Mouse (Mus musculus) embryonic facial prominence, embryonic 13.5 days (tissue): Measurements from ENCODE around the gene Ctc1. TPM values are rescaled to one million over a fixed set of nuclear protein-coding genes. Genes with fewer than 3 reads are reported as not detected.
"Not testable (repeated sequence)": the region's sequence is repeated elsewhere in the genome, so short reads cannot be mapped to it uniquely, and the experiment has no call there.

Experiments
- ATAC-seq: fragments of 200-750 bp; cut with Nextera tagmentation; 2 replicates; pipeline ENCODE4 v1.8.0; 2017; ENCODE audit warnings: low read depth; ENCODE audit not compliant: insufficient number of reproducible peaks, insufficient read depth, low FRiP score, low TSS enrichment
- H3K27ac ChIP-seq: fragments of 300-500 bp; sonication (generic); 2 replicates; pipeline ENCODE4 v1.5.1; 2015; ENCODE audit warnings: moderate library complexity, mild to moderate bottlenecking, inconsistent platforms
- H3K27me3 ChIP-seq: fragments of 300-500 bp; sonication (generic); 2 replicates; pipeline ENCODE4 v1.6.1; 2015; ENCODE audit warnings: mild to moderate bottlenecking, inconsistent platforms
- H3K36me3 ChIP-seq: fragments of 300-500 bp; sonication (generic); 2 replicates; pipeline ENCODE4 v1.6.1; 2015; ENCODE audit warnings: mild to moderate bottlenecking, inconsistent platforms
- H3K4me1 ChIP-seq: fragments of 300-500 bp; sonication (generic); 2 replicates; pipeline ENCODE4 v1.6.1; 2015; ENCODE audit warnings: inconsistent platforms
- H3K4me2 ChIP-seq: fragments of 300-500 bp; sonication (generic); 2 replicates; pipeline ENCODE4 v1.6.1; 2015; ENCODE audit warnings: moderate library complexity, mild to moderate bottlenecking, inconsistent platforms
- H3K4me3 ChIP-seq: fragments of 300-500 bp; sonication (generic); 2 replicates; pipeline ENCODE4 v1.5.1; 2015; ENCODE audit warnings: mild to moderate bottlenecking, inconsistent platforms
- H3K9ac ChIP-seq: fragments of 300-500 bp; sonication (generic); 2 replicates; pipeline ENCODE4 v1.6.1; 2015; ENCODE audit warnings: mild to moderate bottlenecking, inconsistent platforms
- H3K9me3 ChIP-seq: fragments of 300-500 bp; sonication (generic); 2 replicates; pipeline ENCODE4 v1.6.1; 2016; ENCODE audit warnings: inconsistent platforms
- WGBS: fragments of 180-500 bp; shearing (Covaris S2); methylation state at CpG from one replicate; pipeline ENCODE4 v1.1.7; 2015; ENCODE audit warnings: mixed read lengths; 5-methylcytosine and 5-hydroxymethylcytosine counted together
- polyA plus RNA-seq: library from polyadenylated mRNA; unstranded; fragments of >200 nt; fragmentation: Nextera tagmentation; extraction: Ambion mirVana; gene quantifications from 2 replicates; pipeline ENCODE4 v1.2.1, GENCODE M21; 2015

Ctc1 gene
- polyA plus RNA-seq, 1 experiment from 2014 or later, result 53.5 TPM

GRCm38 (mm10) chr11:68980919-68981318 lies 34.8 kb upstream of the Ctc1 start:
- Histone ChIP-seq H3K27ac (no peak overlapping the region), H3K9me3 (no peaks in the 10 kb centered on the region), H3K36me3 (no peaks in the 10 kb centered on the region), H3K4me2 (no peak overlapping the region), H3K9ac (no peak overlapping the region), H3K4me3 (no peak overlapping the region), H3K27me3 (no peaks in the 10 kb centered on the region), H3K4me1 (no peaks in the 10 kb centered on the region)
- no peak for ATAC-seq
- 62% methylated on average over 3 of the region's 3 CpGs for WGBS

DNA sequence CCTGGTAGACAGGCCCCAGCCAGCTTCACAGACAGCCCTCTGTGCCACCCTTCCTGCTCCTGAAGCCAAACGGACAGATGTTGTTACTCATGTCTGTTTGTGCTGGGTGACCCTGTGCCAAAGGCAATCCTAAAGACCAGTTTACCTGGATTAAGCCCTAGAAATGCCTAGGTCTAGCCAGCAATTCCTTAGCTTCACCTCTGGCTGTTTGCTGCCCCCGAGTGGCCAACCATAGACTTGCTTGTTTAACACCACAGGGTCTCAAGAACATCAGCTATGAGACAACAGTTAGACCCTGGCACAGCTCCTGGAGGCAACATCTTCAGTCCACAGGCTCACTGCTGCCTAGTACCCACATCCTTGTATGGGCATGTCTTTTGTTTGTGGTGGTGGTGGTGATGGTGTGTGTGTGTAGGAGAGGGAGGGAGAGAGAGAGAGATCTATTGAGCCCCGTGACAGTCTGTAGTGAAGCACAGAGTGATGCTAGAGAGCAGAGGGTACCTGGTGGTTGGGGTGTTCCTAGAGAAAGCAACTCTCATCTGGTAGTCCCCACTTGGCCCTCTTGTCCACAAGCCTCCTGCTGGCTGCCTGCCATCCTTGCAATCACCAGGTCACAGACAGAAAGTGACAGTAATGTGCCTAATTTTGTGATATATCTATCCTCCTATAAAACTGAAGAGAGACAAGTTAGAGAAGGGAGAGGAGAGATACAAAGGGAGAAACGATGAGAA lies 32.9 kb upstream of the Ctc1 start:
- Histone ChIP-seq H3K36me3 (peaks cover 17% of the 10 kb centered on the region), H3K9ac (no peak overlapping the region), H3K4me2 (no peak overlapping the region), H3K27me3 (no peaks in the 10 kb centered on the region), H3K9me3 (no peaks in the 10 kb centered on the region), H3K4me3 (no peak overlapping the region), H3K4me1 (no peaks in the 10 kb centered on the region), H3K27ac (no peak overlapping the region)
- no peak for ATAC-seq
- WGBS, result 36% methylated on average over 4 of the region's 4 CpGs

GRCm38 (mm10) chr11:68987365-68987882 lies 28.3 kb upstream of the Ctc1 start:
- Histone ChIP-seq H3K4me1 (no peaks in the 10 kb centered on the region), H3K9me3 (no peaks in the 10 kb centered on the region), H3K27ac (no peak overlapping the region), H3K4me3 (no peak overlapping the region), H3K27me3 (no peaks in the 10 kb centered on the region), H3K36me3 (peaks cover 63% of the 10 kb centered on the region), H3K4me2 (no peak overlapping the region), H3K9ac (no peak overlapping the region)
- ATAC-seq, result no peak
- 92% methylated on average over 11 of the region's 11 CpGs for WGBS

DNA sequence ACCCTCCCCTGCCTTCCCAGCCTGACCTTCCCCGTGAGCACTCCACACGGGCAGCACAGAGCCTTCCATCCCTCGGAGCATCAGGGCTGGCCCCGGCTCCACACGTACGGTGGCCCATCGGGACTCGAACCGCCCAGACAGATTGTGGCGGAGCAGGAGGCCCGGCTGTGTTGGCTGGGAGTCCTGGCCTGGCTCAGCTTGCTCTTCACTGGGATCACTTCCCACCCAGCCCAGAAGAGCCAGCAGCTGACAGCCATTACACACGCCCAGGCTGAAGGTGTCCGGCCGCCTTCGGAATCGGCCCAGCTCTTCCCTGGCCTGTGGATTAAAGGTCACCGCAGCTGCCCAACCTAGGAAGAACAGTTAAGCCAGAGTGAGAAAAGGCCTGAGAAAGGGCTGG lies 27.4 kb upstream of the Ctc1 start:
- H3K4me3 ChIP-seq, result no peak overlapping the region
- no peaks in the 10 kb centered on the region for H3K27me3 ChIP-seq
- no peak for ATAC-seq
- no peak overlapping the region for H3K9ac ChIP-seq
- H3K4me2 ChIP-seq, result no peak overlapping the region
- H3K9me3 ChIP-seq, result no peaks in the 10 kb centered on the region
- WGBS, result 91% methylated on average over 17 of the region's 17 CpGs
- H3K36me3 ChIP-seq, result peaks cover 72% of the 10 kb centered on the region
- H3K27ac ChIP-seq, result no peak overlapping the region
- H3K4me1 ChIP-seq, result no peaks in the 10 kb centered on the region

DNA sequence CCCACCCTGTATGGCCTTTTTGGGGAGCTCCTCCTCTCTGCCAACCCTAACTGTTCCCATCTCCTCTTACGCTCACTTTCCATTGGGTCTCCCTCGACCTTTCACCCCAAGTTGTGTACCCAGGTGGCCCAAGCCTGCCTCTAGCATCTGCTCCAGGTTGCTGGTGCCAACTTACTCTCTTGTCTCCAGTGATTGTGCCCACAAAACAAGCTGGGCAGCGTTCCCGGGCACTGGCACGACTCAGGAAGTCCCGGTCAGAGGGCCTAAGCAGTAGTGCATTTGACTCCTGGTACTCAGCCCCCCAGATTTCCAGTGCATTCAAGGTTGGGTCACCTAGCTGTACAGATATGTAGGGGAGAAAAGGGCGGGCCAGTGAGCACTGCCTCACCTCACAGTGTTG lies 22.6 kb upstream of the Ctc1 start:
- Histone ChIP-seq H3K9ac (no peak overlapping the region), H3K27me3 (no peaks in the 10 kb centered on the region), H3K36me3 (peaks cover 97% of the 10 kb centered on the region), H3K27ac (no peak overlapping the region), H3K4me1 (no peaks in the 10 kb centered on the region), H3K9me3 (no peaks in the 10 kb centered on the region), H3K4me2 (no peak overlapping the region), H3K4me3 (no peak overlapping the region)
- 91% methylated on average over 7 of the region's 7 CpGs for WGBS
- no peak for ATAC-seq

DNA sequence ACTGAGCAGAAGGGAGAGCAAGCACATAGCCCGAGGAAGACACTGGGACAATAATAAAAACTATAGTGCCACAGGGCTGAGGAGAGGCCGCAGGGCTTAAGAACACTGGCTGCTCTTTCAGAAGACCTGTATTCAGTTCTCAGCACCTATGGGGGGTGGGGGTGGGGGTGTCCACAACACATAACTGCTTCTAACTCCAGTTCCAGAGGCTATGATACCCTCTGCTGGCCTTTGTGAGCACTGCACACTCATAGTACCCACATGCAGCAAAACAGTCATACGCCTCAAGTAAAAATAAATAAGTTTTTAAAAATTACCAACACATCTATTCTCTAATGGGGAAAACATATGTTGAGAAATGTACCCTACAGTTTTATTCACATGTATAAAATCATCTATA lies 21.3 kb upstream of the Ctc1 start:
- Histone ChIP-seq H3K4me2 (no peak overlapping the region), H3K4me1 (no peaks in the 10 kb centered on the region), H3K27ac (no peak overlapping the region), H3K27me3 (no peaks in the 10 kb centered on the region), H3K9me3 (no peaks in the 10 kb centered on the region), H3K9ac (no peak overlapping the region), H3K36me3 (peaks cover 96% of the 10 kb centered on the region), H3K4me3 (no peak overlapping the region)
- WGBS, result 89% methylated on average over 3 of the region's 3 CpGs
- ATAC-seq, result no peak

- WGBS, result 94% methylated on average over 4 of the region's 4 CpGs
- ATAC-seq, result no peak
- H3K9me3 ChIP-seq, result no peaks in the 10 kb centered on the region
- H3K9ac ChIP-seq, result no peak overlapping the region
- no peaks in the 10 kb centered on the region for H3K4me1 ChIP-seq
- peaks cover 97% of the 10 kb centered on the region for H3K36me3 ChIP-seq
- no peak overlapping the region for H3K4me3 ChIP-seq
- no peak overlapping the region for H3K27ac ChIP-seq
- H3K4me2 ChIP-seq, result no peak overlapping the region
- no peaks in the 10 kb centered on the region for H3K27me3 ChIP-seq
Measured at GRCm38 (mm10) chr11:68997080-68997479, 18.6 kb upstream of the Ctc1 start.

- H3K27ac ChIP-seq, H3K9me3 ChIP-seq, H3K9ac ChIP-seq, H3K27me3 ChIP-seq, ATAC-seq, H3K4me2 ChIP-seq, H3K4me3 ChIP-seq: not testable (repeated sequence)
- Histone ChIP-seq H3K36me3 (peaks cover 57% of the 10 kb centered on the region), H3K4me1 (peaks cover 10% of the 10 kb centered on the region)
- 93% methylated on average over 4 of the region's 4 CpGs for WGBS
Measured at GRCm38 (mm10) chr11:69002782-69003181, 12.9 kb upstream of the Ctc1 start.

- Histone ChIP-seq H3K4me1 (peaks cover 12% of the 10 kb centered on the region), H3K9me3 (no peaks in the 10 kb centered on the region), H3K27me3 (no peaks in the 10 kb centered on the region), H3K36me3 (peaks cover 49% of the 10 kb centered on the region), H3K4me3 (no peak overlapping the region), H3K27ac (no peak overlapping the region), H3K9ac (no peak overlapping the region), H3K4me2 (no peak overlapping the region)
- ATAC-seq, result no peak
- WGBS, result 59% methylated on average over 4 of the region's 4 CpGs
Measured at GRCm38 (mm10) chr11:69003592-69003991, 12.1 kb upstream of the Ctc1 start.

DNA sequence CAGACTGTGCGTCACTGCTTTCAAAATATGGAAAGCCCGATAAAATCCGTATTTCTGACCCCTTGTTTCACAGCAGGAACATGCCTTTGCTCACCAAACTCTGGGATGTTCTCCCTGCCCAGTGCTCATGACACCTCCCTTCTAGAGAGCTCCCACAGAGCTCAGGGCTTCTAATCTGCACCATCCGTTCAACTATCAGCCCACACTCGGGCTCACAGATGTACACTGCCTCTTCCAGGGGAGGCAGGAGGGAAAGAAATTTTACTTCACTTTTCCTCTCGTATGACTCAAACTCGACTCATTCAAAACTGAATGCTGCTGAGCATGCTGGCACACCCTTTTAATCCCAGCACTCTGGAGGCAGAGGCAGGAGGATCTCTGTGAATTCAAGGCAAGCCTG lies 10.5 kb upstream of the Ctc1 start:
- peaks cover 34% of the 10 kb centered on the region for H3K36me3 ChIP-seq
- peaks cover 12% of the 10 kb centered on the region for H3K4me1 ChIP-seq
- no peaks in the 10 kb centered on the region for H3K9me3 ChIP-seq
- H3K4me3 ChIP-seq, result no peak overlapping the region
- whole genome bisulfite sequencing, result 85% methylated on average over 7 of the region's 7 CpGs
- H3K9ac ChIP-seq, result no peak overlapping the region
- no peak overlapping the region for H3K27ac ChIP-seq
- no peak for ATAC-seq
- no peaks in the 10 kb centered on the region for H3K27me3 ChIP-seq
- no peak overlapping the region for H3K4me2 ChIP-seq

DNA sequence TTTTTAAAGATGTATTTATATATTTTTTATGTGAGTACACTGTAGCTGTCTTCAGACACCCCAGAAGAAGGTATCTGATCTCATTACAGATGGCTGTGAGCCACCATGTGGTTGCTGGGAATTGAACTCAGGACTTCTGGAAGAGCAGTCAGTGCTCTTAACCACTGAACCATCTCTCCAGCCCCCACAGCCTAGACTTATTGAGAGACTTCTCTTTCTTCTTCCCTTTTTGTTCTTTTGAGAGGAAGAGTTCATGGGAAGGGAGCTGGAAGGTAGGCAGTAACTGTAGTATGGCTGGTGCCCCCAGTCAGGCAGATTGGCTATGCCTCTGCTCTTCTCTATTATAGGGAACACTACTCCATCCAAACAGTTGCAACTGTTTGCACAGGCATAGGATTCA lies 9.1 kb upstream of the Ctc1 start:
- not testable (repeated sequence) for H3K9ac ChIP-seq, H3K4me2 ChIP-seq, H3K27ac ChIP-seq, H3K27me3 ChIP-seq, H3K9me3 ChIP-seq, H3K4me3 ChIP-seq, ATAC-seq
- Histone ChIP-seq H3K36me3 (peaks cover 20% of the 10 kb centered on the region), H3K4me1 (peaks cover 14% of the 10 kb centered on the region)
